Mouse (Mus musculus) heart, embryonic 11.5 days (tissue): ENCODE data around the gene Zc2hc1b. TPM values are rescaled to one million over a fixed set of nuclear protein-coding genes. Genes with fewer than 3 reads are reported as not detected.

Source experiments
- ATAC-seq: fragments of 200-750 bp; cut with Nextera tagmentation; replicated peaks from 2 replicates; pipeline ENCODE4 v1.8.0; 2017; ENCODE audit warnings: moderate library complexity; ENCODE audit not compliant: insufficient number of reproducible peaks, low FRiP score, low TSS enrichment
- H3K27ac ChIP-seq: fragments of 300-500 bp; sonication (generic); 2 replicates; pipeline ENCODE4 v1.5.1; 2014; ENCODE audit warnings: mild to moderate bottlenecking, low read depth, low read length
- H3K27me3 ChIP-seq: fragments of 300-500 bp; sonication (generic); 2 replicates; pipeline ENCODE4 v1.6.1; 2014; ENCODE audit warnings: mild to moderate bottlenecking, low read length, mixed read lengths; ENCODE audit not compliant: control insufficient read depth, insufficient read depth
- H3K36me3 ChIP-seq: fragments of 300-500 bp; sonication (generic); 2 replicates; pipeline ENCODE4 v1.6.1; 2014; ENCODE audit warnings: mild to moderate bottlenecking, low read length, moderate library complexity, mixed read lengths; ENCODE audit not compliant: control insufficient read depth, insufficient read depth
- H3K4me1 ChIP-seq: fragments of 300-500 bp; sonication (generic); 2 replicates; pipeline ENCODE4 v1.6.1; 2014; ENCODE audit warnings: low read length; ENCODE audit not compliant: control insufficient read depth, insufficient read depth
- H3K4me2 ChIP-seq: fragments of 300-500 bp; sonication (generic); 2 replicates; pipeline ENCODE4 v1.6.1; 2014; ENCODE audit warnings: mild to moderate bottlenecking, moderate library complexity
- H3K4me3 ChIP-seq: fragments of 300-500 bp; sonication (generic); 2 replicates; pipeline ENCODE4 v1.5.1; 2014; ENCODE audit warnings: low read depth, low read length
- H3K9ac ChIP-seq: fragments of 300-500 bp; sonication (generic); 2 replicates; pipeline ENCODE4 v1.6.1; 2014; ENCODE audit warnings: mild to moderate bottlenecking, low read depth, low read length, moderate library complexity
- H3K9me3 ChIP-seq: fragments of 300-500 bp; sonication (generic); replicated peaks from 2 replicates; pipeline ENCODE4 v1.6.1; 2016; ENCODE audit warnings: low read length; ENCODE audit not compliant: control insufficient read depth
- whole genome bisulfite sequencing: fragments of 180-500 bp; shearing (Covaris S2); extraction: QIAGEN DNeasy Blood & Tissue Kit; methylation state at CpG from one replicate; pipeline ENCODE4 v1.1.7; 2014; ENCODE audit not compliant: insufficient replicate concordance; 5-methylcytosine and 5-hydroxymethylcytosine counted together
- polyA plus RNA-seq: library from polyadenylated mRNA; unstranded; fragments of >200 nt; fragmentation: Nextera tagmentation; extraction: Ambion mirVana; gene quantifications from 2 replicates; pipeline ENCODE4 v1.2.1, GENCODE M21; 2014

The Zc2hc1b gene
- polyA plus RNA-seq, 1 experiment from 2014 or later = not detected

GRCm38 (mm10) chr10:13168461-13168860 is 9.4 kb downstream of the Zc2hc1b start:
- 47% methylated on average over 5 of the region's 5 CpGs for WGBS
- Histone ChIP-seq H3K27ac (peak overlapping the region; percentile 36), H3K9me3 (no peaks in the 10 kb centered on the region)

GRCm38 (mm10) chr10:13162031-13162430 is 15.8 kb downstream of the Zc2hc1b start:
- no peak for ATAC-seq
- 31% methylated on average over 4 of the region's 4 CpGs for WGBS
- no peak overlapping the region for H3K27ac ChIP-seq
- no peaks in the 10 kb centered on the region for H3K36me3 ChIP-seq
- H3K9ac ChIP-seq = no peak overlapping the region
- H3K4me1 ChIP-seq = 0 out of 2 replicates have a peak, but pooled peaks cover 3% of the 10 kb centered on the region
- H3K9me3 ChIP-seq = no peaks in the 10 kb centered on the region
- H3K27me3 ChIP-seq = no peaks in the 10 kb centered on the region
- no peak overlapping the region for H3K4me3 ChIP-seq
- no peak overlapping the region for H3K4me2 ChIP-seq

More at GRCm38 (mm10) chr10:13168461-13168860, 9.4 kb downstream of the Zc2hc1b start:
- Histone ChIP-seq H3K4me1 (peaks cover 17% of the 10 kb centered on the region), H3K36me3 (no peaks in the 10 kb centered on the region), H3K27me3 (no peaks in the 10 kb centered on the region), H3K9ac (no peak overlapping the region), H3K4me2 (no peak overlapping the region), H3K4me3 (no peak overlapping the region)
- no peak for ATAC-seq

GRCm38 (mm10) chr10:13160913-13161312 is 16.9 kb downstream of the Zc2hc1b start:
- H3K9me3 ChIP-seq = no peaks in the 10 kb centered on the region
- H3K27me3 ChIP-seq = no peaks in the 10 kb centered on the region
- no peaks in the 10 kb centered on the region for H3K36me3 ChIP-seq
- WGBS = 88% methylated on average over 4 of the region's 4 CpGs
- no peak overlapping the region for H3K4me2 ChIP-seq
- H3K9ac ChIP-seq = no peak overlapping the region
- no peak overlapping the region for H3K27ac ChIP-seq
- no peak overlapping the region for H3K4me3 ChIP-seq
- no peak for ATAC-seq
- H3K4me1 ChIP-seq = peaks cover 3% of the 10 kb centered on the region; the same call in 1 of the 2 replicates

DNA sequence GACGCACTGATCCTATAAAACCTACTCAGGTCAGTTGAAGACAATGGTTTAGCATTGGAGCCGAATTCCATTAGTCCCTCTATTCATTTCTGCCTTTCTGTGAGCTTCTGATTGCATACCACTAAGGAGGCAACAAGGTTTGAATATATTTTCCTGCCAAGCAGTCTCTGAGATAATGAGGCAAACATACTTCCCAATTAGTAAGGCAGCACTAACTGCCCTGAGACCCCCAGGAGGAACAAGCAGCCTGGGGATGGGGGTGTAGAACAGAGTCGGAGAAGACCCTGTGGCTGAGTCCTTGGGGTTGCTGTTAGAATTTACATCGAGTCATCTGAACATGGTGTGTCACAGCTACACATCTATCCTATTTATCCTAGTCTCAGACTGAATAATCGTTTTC is 22.4 kb downstream of the Zc2hc1b start:
- no peak overlapping the region for H3K4me3 ChIP-seq
- ATAC-seq = no peak
- H3K9me3 ChIP-seq = no peaks in the 10 kb centered on the region
- no peaks in the 10 kb centered on the region; the same call in 1 of the 2 replicates for H3K4me1 ChIP-seq
- no peaks in the 10 kb centered on the region for H3K36me3 ChIP-seq
- 83% methylated on average over 5 of the region's 5 CpGs for whole genome bisulfite sequencing
- H3K4me2 ChIP-seq = no peak overlapping the region
- H3K27ac ChIP-seq = no peak overlapping the region
- no peak overlapping the region for H3K9ac ChIP-seq
- H3K27me3 ChIP-seq = no peaks in the 10 kb centered on the region

- WGBS = 85% methylated on average over 4 of the region's 4 CpGs
- Histone ChIP-seq H3K27ac (no peak overlapping the region), H3K4me3 (no peak overlapping the region), H3K27me3 (no peaks in the 10 kb centered on the region), H3K36me3 (no peaks in the 10 kb centered on the region), H3K4me2 (no peak overlapping the region), H3K9me3 (no peaks in the 10 kb centered on the region), H3K9ac (no peak overlapping the region), H3K4me1 (no peaks in the 10 kb centered on the region; the same call in 1 of the 2 replicates)
- ATAC-seq = no peak
Measured at GRCm38 (mm10) chr10:13152811-13153364, 24.9 kb downstream of the Zc2hc1b start.

DNA sequence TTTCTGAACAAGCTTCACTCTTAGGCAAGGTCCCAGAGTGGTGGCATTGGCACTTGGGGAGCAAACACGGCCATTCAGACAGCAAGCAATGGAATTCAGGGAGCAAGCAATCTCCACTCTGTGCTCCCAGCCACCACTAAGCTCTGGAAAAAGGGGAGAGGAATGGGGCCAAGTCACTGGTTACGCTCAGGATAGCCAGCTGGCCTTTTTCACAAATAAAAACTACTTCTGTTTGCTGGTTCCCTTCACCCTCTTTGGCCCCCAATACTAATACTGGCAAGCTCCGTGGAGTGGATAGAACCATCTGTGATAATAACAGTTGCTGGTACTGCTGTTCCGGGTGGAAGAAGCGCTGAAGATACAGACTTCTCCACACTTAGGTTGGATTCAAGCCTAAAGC is 26.5 kb downstream of the Zc2hc1b start:
- H3K27me3 ChIP-seq = no peaks in the 10 kb centered on the region
- no peak overlapping the region for H3K4me2 ChIP-seq
- H3K9ac ChIP-seq = no peak overlapping the region
- H3K4me1 ChIP-seq = no peaks in the 10 kb centered on the region
- WGBS = 71% methylated on average over 5 of the region's 5 CpGs
- no peak overlapping the region for H3K4me3 ChIP-seq
- H3K27ac ChIP-seq = no peak overlapping the region
- H3K36me3 ChIP-seq = no peaks in the 10 kb centered on the region
- H3K9me3 ChIP-seq = no peaks in the 10 kb centered on the region
- no peak for ATAC-seq

DNA sequence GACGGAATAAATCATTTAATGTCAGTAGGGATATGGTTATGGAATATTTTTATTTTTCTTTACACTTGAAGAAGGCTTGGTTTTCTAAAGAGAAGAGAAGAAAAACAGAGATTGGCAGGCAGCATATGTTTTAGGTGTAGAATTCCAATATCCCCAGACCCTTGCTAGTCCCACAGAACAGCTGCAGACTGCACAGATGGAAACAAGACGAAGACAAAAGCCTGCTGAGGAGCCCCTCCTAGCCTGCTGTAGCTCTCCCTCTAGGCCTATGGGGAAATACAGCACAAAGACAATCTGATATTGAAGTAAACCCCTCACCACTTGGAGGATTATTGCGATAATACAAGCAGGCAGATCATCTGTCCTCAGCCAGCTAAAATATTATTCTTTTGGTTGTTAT is 27.4 kb downstream of the Zc2hc1b start:
- Histone ChIP-seq H3K36me3 (no peaks in the 10 kb centered on the region), H3K4me2 (no peak overlapping the region), H3K27me3 (no peaks in the 10 kb centered on the region), H3K9ac (no peak overlapping the region), H3K27ac (no peak overlapping the region), H3K4me3 (no peak overlapping the region), H3K4me1 (no peaks in the 10 kb centered on the region), H3K9me3 (no peaks in the 10 kb centered on the region)
- WGBS = 75% methylated on average over 3 of the region's 3 CpGs
- no peak for ATAC-seq

- Histone ChIP-seq H3K4me3 (no peak overlapping the region), H3K27me3 (no peaks in the 10 kb centered on the region), H3K4me2 (no peak overlapping the region), H3K27ac (no peak overlapping the region), H3K9me3 (no peaks in the 10 kb centered on the region), H3K4me1 (no peaks in the 10 kb centered on the region), H3K36me3 (no peaks in the 10 kb centered on the region), H3K9ac (no peak overlapping the region)
- ATAC-seq = no peak
- 62% methylated on average over 2 of the region's 2 CpGs for WGBS
Measured at GRCm38 (mm10) chr10:13140434-13140833, 37.4 kb downstream of the Zc2hc1b start.

DNA sequence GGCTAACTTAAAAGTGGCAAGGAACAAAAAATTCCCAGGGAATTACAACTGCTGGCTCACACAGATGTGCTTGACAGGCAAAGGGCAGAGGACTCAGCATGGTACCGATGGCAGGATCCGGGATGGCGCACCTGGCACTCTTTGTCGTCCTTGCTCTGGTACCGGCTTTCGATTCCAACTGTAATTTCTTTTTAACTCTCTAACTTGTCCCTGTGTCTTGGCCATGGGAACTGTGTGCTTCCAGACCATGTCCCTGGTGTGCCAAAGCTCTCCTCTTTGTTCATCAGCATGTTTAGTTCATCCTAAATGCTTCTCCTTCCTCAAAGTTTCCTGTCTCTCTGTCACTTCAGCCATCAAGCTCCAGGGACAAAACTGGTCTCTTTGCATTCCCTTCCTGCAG is 39.9 kb downstream of the Zc2hc1b start:
- Histone ChIP-seq H3K4me1 (no peaks in the 10 kb centered on the region), H3K27ac (no peak overlapping the region), H3K4me2 (no peak overlapping the region), H3K27me3 (no peaks in the 10 kb centered on the region), H3K4me3 (no peak overlapping the region), H3K36me3 (no peaks in the 10 kb centered on the region), H3K9me3 (no peaks in the 10 kb centered on the region), H3K9ac (no peak overlapping the region)
- no peak for ATAC-seq
- WGBS = 93% methylated on average over 6 of the region's 6 CpGs
